Comparison of ENCODE assay signal across 7 mouse cellular contexts in the genomic region with DNA sequence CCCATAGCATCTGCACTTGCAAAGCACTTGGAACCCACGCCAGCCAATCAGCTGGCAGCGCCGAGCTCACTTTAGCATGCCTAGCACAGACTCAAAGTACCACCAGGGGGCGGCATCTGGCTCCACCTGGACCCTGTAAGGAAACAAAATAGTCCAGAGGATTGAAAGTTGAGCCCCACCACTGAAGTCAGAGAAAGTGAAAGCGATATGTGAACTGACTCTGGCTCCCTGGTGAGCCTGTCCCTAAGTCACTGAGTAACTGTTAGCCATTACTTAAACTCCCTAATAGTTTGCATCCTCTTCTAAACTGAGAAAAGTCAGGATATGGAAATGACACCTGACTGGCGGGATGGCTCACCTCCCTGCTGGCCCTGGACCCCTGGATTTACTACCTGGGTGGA. TPM values are rescaled to one million over a fixed set of nuclear protein-coding genes. Genes with fewer than 3 reads are reported as not detected.
DNase-seq lines count a peak whose midpoint lies in the region; ATAC-seq lines count a peak whose summit lies in the region.

No protein-coding gene starts in this region.

- WGBS in embryonic facial prominence, embryonic 10.5 days: 5% methylated on average over 6 of the region's 6 CpGs
- WGBS in limb, embryonic 11.5 days: 4% methylated on average over 6 of the region's 6 CpGs
- 8% methylated on average over 6 of the region's 6 CpGs for WGBS in midbrain, embryonic 14.5 days

- H3K9ac ChIP-seq in limb, embryonic 11.5 days (ENCODE audit: low read length): no peak overlapping the region
- H3K9ac ChIP-seq in midbrain, embryonic 14.5 days (replicated peaks; ENCODE audit: low read length): no peak overlapping the region

- no peaks in the 10 kb centered on the region for H3K9me3 ChIP-seq in embryonic facial prominence, embryonic 10.5 days
- H3K9me3 ChIP-seq in limb, embryonic 11.5 days (ENCODE audit: control insufficient read depth, low read length): no peaks in the 10 kb centered on the region
- no peaks in the 10 kb centered on the region for H3K9me3 ChIP-seq in midbrain, embryonic 14.5 days (ENCODE audit: control insufficient read depth, low read length)

- H3K4me1 ChIP-seq in embryonic facial prominence, embryonic 10.5 days: peaks cover 11% of the 10 kb centered on the region
- H3K4me1 ChIP-seq in limb, embryonic 11.5 days (ENCODE audit: control insufficient read depth, insufficient read depth, low read length): no peaks in the 10 kb centered on the region
- H3K4me1 ChIP-seq in midbrain, embryonic 14.5 days (ENCODE audit: control insufficient read depth, insufficient read depth, low read length): peaks cover 5% of the 10 kb centered on the region; the same call in 1 of the 2 replicates

- no peak overlapping the region for H3K27ac ChIP-seq in embryonic facial prominence, embryonic 10.5 days (replicated peaks)
- H3K27ac ChIP-seq in limb, embryonic 11.5 days (replicated peaks; ENCODE audit: low read depth, low read length): no peak overlapping the region
- no peak overlapping the region for H3K27ac ChIP-seq in midbrain, embryonic 14.5 days (replicated peaks; ENCODE audit: low read depth, low read length)

- peak overlapping the region; percentile 40 for H3K4me3 ChIP-seq in embryonic facial prominence, embryonic 10.5 days
- no peak overlapping the region for H3K4me3 ChIP-seq in limb, embryonic 11.5 days (ENCODE audit: low read depth, low read length)
- H3K4me3 ChIP-seq in midbrain, embryonic 14.5 days (replicated peaks; ENCODE audit: low read depth, low read length): no peak overlapping the region

- H3K27me3 ChIP-seq in embryonic facial prominence, embryonic 10.5 days (replicated peaks; ENCODE audit: low read depth, poor library complexity, severe bottlenecking): peaks cover 11% of the 10 kb centered on the region
- H3K27me3 ChIP-seq in limb, embryonic 11.5 days (ENCODE audit: control insufficient read depth, insufficient read depth, low read length): no peaks in the 10 kb centered on the region
- no peaks in the 10 kb centered on the region for H3K27me3 ChIP-seq in midbrain, embryonic 14.5 days (ENCODE audit: control insufficient read depth, insufficient read depth, low read length)

- peak; percentile 97 for DNase-seq in adrenal gland, postnatal 10 days
- peak; percentile 94 for DNase-seq in embryonic facial prominence, embryonic 10.5 days (ENCODE audit: low spot score)
- DNase-seq in kidney, adult 11 months: peak; percentile 92
- peak; percentile 96 for DNase-seq in limb, embryonic 11.5 days (ENCODE audit: low spot score)
- DNase-seq in midbrain, embryonic 14.5 days: peak; percentile 94
- DNase-seq in spleen, adult 18-20 months: peak; percentile 82 to 93

- peak overlapping the region; percentile 30 for H3K4me2 ChIP-seq in limb, embryonic 11.5 days (ENCODE audit: low read depth, severe bottlenecking)
- peak overlapping the region; percentile 44 for H3K4me2 ChIP-seq in midbrain, embryonic 14.5 days (ENCODE audit: low read length)

- H3K36me3 ChIP-seq in embryonic facial prominence, embryonic 10.5 days (replicated peaks): no peaks in the 10 kb centered on the region
- H3K36me3 ChIP-seq in limb, embryonic 11.5 days (ENCODE audit: control insufficient read depth, insufficient read depth, low read length): no peaks in the 10 kb centered on the region
- no peaks in the 10 kb centered on the region for H3K36me3 ChIP-seq in midbrain, embryonic 14.5 days (ENCODE audit: control insufficient read depth, insufficient read depth, low read length)

- ATAC-seq in granulocyte monocyte progenitor cell, adult 5-6 weeks (replicated peaks; ENCODE audit: poor library complexity, severe bottlenecking): peak; percentile 91
- ATAC-seq in limb, embryonic 11.5 days (ENCODE audit: insufficient number of reproducible peaks, low FRiP score, low TSS enrichment, low read depth): peak; percentile 85
- ATAC-seq in midbrain, embryonic 14.5 days (ENCODE audit: low FRiP score, low TSS enrichment): peak; percentile 90

RNA-seq across cellular contexts. Expression of gene Gna13, which starts 31.2 kb away (rescaled TPM):
- 10 to 100 TPM; 68.2 to 70.3 TPM for total RNA-seq in adrenal gland, postnatal 10 days (2021)
- 18.3 and 18.5 TPM in 2 replicates for polyA plus RNA-seq in embryonic facial prominence, embryonic 10.5 days (2016; fragmentation: Nextera tagmentation; extraction: Ambion mirVana)
- 34.6 and 38.5 TPM in 2 replicates for total RNA-seq in granulocyte monocyte progenitor cell, adult 5-6 weeks (2014; fragmentation: Nextera tagmentation)
- 40.6 and 43.5 TPM in 2 replicates for total RNA-seq in granulocyte monocyte progenitor cell, adult 5-6 weeks (2017)
- 25.4 and 27.5 TPM in 2 replicates for polyA plus RNA-seq in limb, embryonic 11.5 days (2014; fragmentation: Nextera tagmentation; extraction: Ambion mirVana)
- polyA plus RNA-seq in midbrain, embryonic 14.5 days (2014; fragmentation: Nextera tagmentation; extraction: Ambion mirVana): 16.4 and 21.7 TPM in 2 replicates

RNA-seq across cellular contexts. Expression of gene Rgs9, which starts 33.5 kb away (rescaled TPM):
- 1 to 10 TPM; 5.3 to 7.8 TPM for total RNA-seq in adrenal gland, postnatal 10 days (2021)
- 1.8 TPM in 2 replicates for polyA plus RNA-seq in embryonic facial prominence, embryonic 10.5 days (2016; fragmentation: Nextera tagmentation; extraction: Ambion mirVana)
- total RNA-seq in granulocyte monocyte progenitor cell, adult 5-6 weeks (2014; fragmentation: Nextera tagmentation): not detected in 2 replicates
- total RNA-seq in granulocyte monocyte progenitor cell, adult 5-6 weeks (2017): not detected in 2 replicates
- 2.8 and 3.1 TPM in 2 replicates for polyA plus RNA-seq in limb, embryonic 11.5 days (2014; fragmentation: Nextera tagmentation; extraction: Ambion mirVana)
- 9.7 and 12.4 TPM in 2 replicates for polyA plus RNA-seq in midbrain, embryonic 14.5 days (2014; fragmentation: Nextera tagmentation; extraction: Ambion mirVana)
